Mouse (Mus musculus): ENCODE data around the gene Mrpl44. TPM values are rescaled to one million over a fixed set of nuclear protein-coding genes. Genes with fewer than 3 reads are reported as not detected.

Mrpl44 gene
- polyA plus RNA-seq (2015; fragmentation: Nextera tagmentation; extraction: Ambion mirVana) = 46.6 and 47.6 TPM in 2 replicates

- Histone ChIP-seq H3K36me3 (peaks cover 31% of the 10 kb centered on the region), H3K27me3 (no peaks in the 10 kb centered on the region), H3K4me3 (peak within 1 kb of the TSS; percentile 95), H3K4me1 (replicated peaks) (peaks cover 10% of the 10 kb centered on the region), H3K9me3 (replicated peaks) (no peaks in the 10 kb centered on the region), H3K9ac (peak within 1 kb of the TSS; percentile 92), H3K27ac (peak within 1 kb of the TSS; percentile 88), H3K4me2 (peak within 1 kb of the TSS; percentile 67)
- peak; percentile 98 for ATAC-seq (replicated peaks; ENCODE audit: insufficient number of reproducible peaks, insufficient read depth, low FRiP score, low read depth)
- WGBS = under 1% methylated on average over 38 of the region's 38 CpGs
These were observed at the start of gene Mrpl44, which contains the start of gene Wdfy1 for GRCm38 (mm10) chr1:79775927-79776458. Gene Mrpl44, plus strand, starts transcription at chr1:79776018. Gene Wdfy1, minus strand, starts transcription at chr1:79776143.

- Histone ChIP-seq H3K9me3 (replicated peaks) (no peaks in the 10 kb centered on the region), H3K4me1 (replicated peaks) (no peaks in the 10 kb centered on the region)
- no peak for ATAC-seq (replicated peaks; ENCODE audit: insufficient number of reproducible peaks, insufficient read depth, low FRiP score, low read depth)
These were observed 41.0 kb upstream of the Mrpl44 start for GRCm38 (mm10) chr1:79734794-79735193.

DNA sequence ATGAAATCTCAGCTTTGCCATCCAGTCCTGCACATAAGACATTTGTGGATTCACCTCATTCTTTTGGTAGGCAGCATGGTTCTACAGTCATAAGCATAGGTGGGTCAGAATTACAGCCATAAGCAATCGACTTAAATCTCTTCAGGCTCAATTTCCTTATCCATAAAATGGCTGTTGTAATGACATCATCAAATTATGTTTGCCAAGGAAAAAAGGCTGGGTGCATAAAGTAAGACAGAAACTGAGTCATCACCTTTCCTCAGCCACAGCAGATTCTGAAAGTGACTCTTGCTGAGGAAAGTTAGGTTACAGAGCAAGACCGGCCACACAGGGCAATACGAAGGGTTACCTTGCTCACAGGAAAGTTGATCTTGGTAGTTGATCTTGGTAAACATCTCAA, 39.4 kb upstream of the Mrpl44 start:
- H3K27ac ChIP-seq = no peak overlapping the region
- 86% methylated on average over 3 of the region's 3 CpGs for WGBS
- no peak overlapping the region for H3K4me2 ChIP-seq
- H3K9ac ChIP-seq = no peak overlapping the region
- no peaks in the 10 kb centered on the region; the same call in 1 of the 2 replicates for H3K36me3 ChIP-seq
- H3K9me3 ChIP-seq (replicated peaks) = no peaks in the 10 kb centered on the region
- H3K4me3 ChIP-seq = no peak overlapping the region
- ATAC-seq (replicated peaks; ENCODE audit: insufficient number of reproducible peaks, insufficient read depth, low FRiP score, low read depth) = no peak
- H3K27me3 ChIP-seq = no peaks in the 10 kb centered on the region
- peaks cover 4% of the 10 kb centered on the region; the same call in 1 of the 2 replicates for H3K4me1 ChIP-seq (replicated peaks)

More at GRCm38 (mm10) chr1:79734794-79735193, 41.0 kb upstream of the Mrpl44 start:
- Histone ChIP-seq H3K9ac (no peak overlapping the region), H3K36me3 (no peaks in the 10 kb centered on the region; the same call in 1 of the 2 replicates), H3K4me3 (no peak overlapping the region), H3K27me3 (no peaks in the 10 kb centered on the region), H3K4me2 (no peak overlapping the region), H3K27ac (no peak overlapping the region)
- 77% methylated on average over 5 of the region's 5 CpGs for WGBS

DNA sequence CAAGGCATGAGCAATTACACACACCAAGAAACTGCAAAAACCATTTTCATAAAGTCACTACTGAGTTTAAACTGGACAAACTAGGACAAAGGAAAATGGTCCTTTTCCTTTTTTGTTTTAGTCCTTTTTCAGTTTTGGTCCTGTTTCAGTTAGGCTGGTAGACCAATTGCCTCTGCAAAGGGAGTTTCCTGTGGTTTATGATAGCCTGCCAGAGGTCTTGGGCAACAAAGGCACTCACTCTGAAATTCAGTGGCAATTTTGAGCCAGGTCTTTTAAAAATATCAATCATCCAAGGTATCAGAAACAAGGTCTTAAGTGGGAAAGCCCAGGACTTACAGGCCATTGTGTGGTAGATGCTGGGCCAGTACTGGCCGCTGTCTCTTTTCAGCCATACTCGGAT, 36.1 kb upstream of the Mrpl44 start:
- Histone ChIP-seq H3K4me3 (no peak overlapping the region), H3K9me3 (replicated peaks) (no peaks in the 10 kb centered on the region), H3K9ac (no peak overlapping the region), H3K4me1 (replicated peaks) (peaks cover 4% of the 10 kb centered on the region; the same call in 1 of the 2 replicates), H3K27ac (no peak overlapping the region), H3K4me2 (no peak overlapping the region), H3K27me3 (no peaks in the 10 kb centered on the region), H3K36me3 (no peaks in the 10 kb centered on the region; the same call in 1 of the 2 replicates)
- WGBS = 95% methylated on average over 2 of the region's 2 CpGs
- no peak for ATAC-seq (replicated peaks; ENCODE audit: insufficient number of reproducible peaks, insufficient read depth, low FRiP score, low read depth)

DNA sequence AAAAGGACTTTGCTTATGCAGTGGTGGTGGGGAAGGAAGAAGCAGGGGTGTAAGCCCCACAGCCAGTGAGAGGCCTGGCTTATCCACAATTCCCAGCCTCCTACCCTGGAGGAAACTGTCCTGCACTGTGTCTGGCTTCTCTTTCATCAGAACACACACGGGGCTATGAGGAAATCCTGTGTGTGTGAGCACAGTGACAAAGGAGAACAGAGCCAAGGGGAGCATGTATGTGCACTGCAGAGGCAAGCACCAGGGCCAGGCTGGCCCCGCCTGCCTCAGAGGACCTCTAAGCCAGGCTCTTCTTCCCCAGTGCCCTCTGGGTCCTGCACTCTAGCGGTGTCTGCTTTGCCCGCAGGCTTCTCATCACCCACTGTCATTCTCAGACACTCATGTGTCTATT, 34.8 kb upstream of the Mrpl44 start:
- Histone ChIP-seq H3K4me1 (replicated peaks) (peaks cover 7% of the 10 kb centered on the region), H3K4me3 (no peak overlapping the region), H3K9ac (no peak overlapping the region), H3K9me3 (replicated peaks) (no peaks in the 10 kb centered on the region), H3K27ac (no peak overlapping the region), H3K36me3 (no peaks in the 10 kb centered on the region; the same call in 1 of the 2 replicates), H3K4me2 (no peak overlapping the region), H3K27me3 (no peaks in the 10 kb centered on the region)
- ATAC-seq (replicated peaks; ENCODE audit: insufficient number of reproducible peaks, insufficient read depth, low FRiP score, low read depth) = peak; percentile 47; the same call in 1 of the 2 replicates
- WGBS = 57% methylated on average over 4 of the region's 4 CpGs

DNA sequence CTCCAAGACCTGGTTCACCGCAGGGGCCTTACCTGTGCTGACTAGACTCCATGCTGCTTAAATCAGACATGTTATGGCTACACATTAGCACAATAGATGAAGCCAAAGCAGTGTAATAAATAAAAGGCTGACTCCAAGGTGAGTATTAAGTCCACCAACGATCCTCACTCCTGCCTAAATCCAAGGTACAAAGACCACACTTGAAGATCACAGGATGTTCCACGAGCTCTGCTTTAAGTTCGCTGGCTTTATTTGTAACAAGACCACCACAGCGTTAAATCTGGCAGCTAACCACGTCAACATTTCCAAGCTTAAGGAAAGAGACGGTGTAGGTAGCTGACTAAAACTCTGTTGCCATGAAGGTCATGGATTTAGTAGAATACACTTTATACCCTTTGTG, 32.9 kb upstream of the Mrpl44 start:
- no peak for ATAC-seq (replicated peaks; ENCODE audit: insufficient number of reproducible peaks, insufficient read depth, low FRiP score, low read depth)
- no peak overlapping the region for H3K4me2 ChIP-seq
- WGBS = 88% methylated on average over 7 of the region's 7 CpGs
- no peak overlapping the region for H3K4me3 ChIP-seq
- H3K27ac ChIP-seq = no peak overlapping the region
- H3K36me3 ChIP-seq = no peaks in the 10 kb centered on the region; the same call in 1 of the 2 replicates
- peaks cover 14% of the 10 kb centered on the region for H3K4me1 ChIP-seq (replicated peaks)
- H3K9me3 ChIP-seq (replicated peaks) = no peaks in the 10 kb centered on the region
- H3K9ac ChIP-seq = no peak overlapping the region
- H3K27me3 ChIP-seq = no peaks in the 10 kb centered on the region

GRCm38 (mm10) chr1:79743385-79743784, 32.4 kb upstream of the Mrpl44 start:
- no peaks in the 10 kb centered on the region; the same call in 1 of the 2 replicates for H3K36me3 ChIP-seq
- H3K27me3 ChIP-seq = no peaks in the 10 kb centered on the region
- peaks cover 14% of the 10 kb centered on the region for H3K4me1 ChIP-seq (replicated peaks)
- no peak overlapping the region for H3K4me2 ChIP-seq
- ATAC-seq (replicated peaks; ENCODE audit: insufficient number of reproducible peaks, insufficient read depth, low FRiP score, low read depth) = no peak
- H3K9me3 ChIP-seq (replicated peaks) = no peaks in the 10 kb centered on the region
- 79% methylated on average over 1 of the region's 1 CpGs for WGBS
- no peak overlapping the region for H3K4me3 ChIP-seq
- no peak overlapping the region for H3K9ac ChIP-seq
- H3K27ac ChIP-seq = no peak overlapping the region

DNA sequence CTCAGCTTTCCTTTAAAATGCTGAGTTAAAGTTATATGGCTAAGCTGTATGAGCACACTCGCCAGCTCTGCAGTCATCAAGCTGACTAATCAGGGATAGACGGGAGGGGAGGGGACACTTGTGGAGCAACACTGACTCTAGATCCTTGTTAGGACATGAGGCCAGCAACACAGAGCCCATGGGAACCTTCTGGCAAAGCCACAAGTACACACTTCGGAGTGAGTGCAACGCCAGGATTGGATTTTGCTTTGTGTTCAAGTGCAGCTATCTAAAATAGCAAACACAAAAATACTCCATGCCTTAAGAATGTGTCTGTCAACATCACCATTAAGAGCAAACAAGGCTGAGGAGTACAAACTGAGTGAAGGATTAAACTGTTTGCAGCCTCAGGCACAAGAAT, 29.8 kb upstream of the Mrpl44 start:
- Histone ChIP-seq H3K4me2 (peak overlapping the region; percentile 6; the same call in 1 of the 2 replicates), H3K27me3 (no peaks in the 10 kb centered on the region), H3K4me1 (replicated peaks) (peaks cover 20% of the 10 kb centered on the region), H3K9me3 (replicated peaks) (no peaks in the 10 kb centered on the region), H3K27ac (peak overlapping the region; percentile 80), H3K4me3 (no peak overlapping the region), H3K36me3 (no peaks in the 10 kb centered on the region), H3K9ac (no peak overlapping the region)
- WGBS = 40% methylated on average over 4 of the region's 4 CpGs
- ATAC-seq (replicated peaks; ENCODE audit: insufficient number of reproducible peaks, insufficient read depth, low FRiP score, low read depth) = peak; percentile 89

GRCm38 (mm10) chr1:79751186-79751585, 24.6 kb upstream of the Mrpl44 start:
- Histone ChIP-seq H3K9ac (no peak overlapping the region), H3K4me3 (no peak overlapping the region), H3K9me3 (replicated peaks) (no peaks in the 10 kb centered on the region), H3K27ac (peak overlapping the region; percentile 39), H3K4me2 (no peak overlapping the region), H3K4me1 (replicated peaks) (peaks cover 18% of the 10 kb centered on the region), H3K36me3 (no peaks in the 10 kb centered on the region), H3K27me3 (no peaks in the 10 kb centered on the region)
- no peak; the same call in 1 of the 2 replicates for ATAC-seq (replicated peaks; ENCODE audit: insufficient number of reproducible peaks, insufficient read depth, low FRiP score, low read depth)
- 53% methylated on average over 5 of the region's 5 CpGs for WGBS

- Histone ChIP-seq H3K4me2 (no peak overlapping the region), H3K36me3 (no peaks in the 10 kb centered on the region), H3K4me3 (no peak overlapping the region), H3K27ac (peak overlapping the region; percentile 39), H3K27me3 (no peaks in the 10 kb centered on the region), H3K4me1 (replicated peaks) (peaks cover 22% of the 10 kb centered on the region), H3K9me3 (replicated peaks) (no peaks in the 10 kb centered on the region), H3K9ac (no peak overlapping the region)
- ATAC-seq (replicated peaks; ENCODE audit: insufficient number of reproducible peaks, insufficient read depth, low FRiP score, low read depth) = no peak
- WGBS = 66% methylated on average over 7 of the region's 7 CpGs
These were observed 23.7 kb upstream of the Mrpl44 start for GRCm38 (mm10) chr1:79752015-79752695.

DNA sequence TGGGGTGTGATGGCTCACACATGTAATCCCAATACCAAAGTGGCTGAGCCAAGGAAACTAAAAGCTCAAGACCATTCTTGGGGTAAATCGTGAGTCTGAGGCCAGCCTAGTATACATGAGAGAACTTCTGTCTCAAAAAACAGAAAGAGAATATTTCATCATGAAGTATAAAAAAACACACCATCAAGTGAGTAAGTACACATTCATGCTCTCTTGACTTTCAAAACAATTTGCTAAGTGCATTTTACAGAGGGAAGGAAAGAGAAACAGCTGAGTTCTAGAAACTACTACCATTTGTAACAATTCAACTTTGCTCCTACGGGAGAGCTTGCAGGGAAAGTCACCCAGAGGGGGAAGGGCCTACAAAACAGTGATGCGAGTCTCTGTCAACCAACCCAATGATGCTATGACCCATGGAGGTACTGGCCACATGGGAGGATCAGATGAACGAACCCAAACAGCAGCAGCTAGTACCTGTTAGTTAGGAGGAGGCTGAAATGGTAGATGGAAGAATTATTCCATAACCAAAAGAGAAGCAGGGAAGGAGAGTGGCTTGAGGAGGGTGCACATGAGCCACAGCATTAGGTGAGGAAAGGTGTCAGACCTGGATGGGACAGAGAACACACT, 23.0 kb upstream of the Mrpl44 start:
- WGBS = 82% methylated on average over 4 of the region's 4 CpGs

More for the DNA sequence above, 23.0 kb upstream of the Mrpl44 start:
- Histone ChIP-seq H3K4me1 (replicated peaks) (peaks cover 23% of the 10 kb centered on the region), H3K9ac (no peak overlapping the region), H3K4me2 (no peak overlapping the region), H3K27me3 (no peaks in the 10 kb centered on the region), H3K27ac (no peak overlapping the region), H3K9me3 (replicated peaks) (no peaks in the 10 kb centered on the region), H3K36me3 (no peaks in the 10 kb centered on the region), H3K4me3 (no peak overlapping the region)
- ATAC-seq (replicated peaks; ENCODE audit: insufficient number of reproducible peaks, insufficient read depth, low FRiP score, low read depth) = no peak
